Mouse (Mus musculus) lung, embryonic 15.5 days (tissue): ENCODE data around the gene Lipc. TPM values are rescaled to one million over a fixed set of nuclear protein-coding genes. Genes with fewer than 3 reads are reported as not detected.
"Not testable (repeated sequence)": the region's sequence is repeated elsewhere in the genome, so short reads cannot be mapped to it uniquely, and the experiment has no call there.

Source experiments
- ATAC-seq: fragments of 200-750 bp; cut with Nextera tagmentation; 2 replicates; pipeline ENCODE4 v1.8.0; 2017; ENCODE audit warnings: moderate number of reproducible peaks, borderline replicate concordance; ENCODE audit not compliant: low FRiP score, low TSS enrichment; ENCODE audit errors: extremely low read depth
- H3K27ac ChIP-seq: fragments of 300-500 bp; sonication (generic); 2 replicates; pipeline ENCODE4 v1.5.1; 2015; ENCODE audit warnings: moderate library complexity, mild to moderate bottlenecking, inconsistent platforms
- H3K27me3 ChIP-seq: fragments of 300-500 bp; sonication (generic); 2 replicates; pipeline ENCODE4 v1.6.1; 2015; ENCODE audit warnings: inconsistent platforms
- H3K36me3 ChIP-seq: fragments of 300-500 bp; sonication (generic); 2 replicates; pipeline ENCODE4 v1.6.1; 2015; ENCODE audit warnings: inconsistent platforms
- H3K4me1 ChIP-seq: fragments of 300-500 bp; sonication (generic); 2 replicates; pipeline ENCODE4 v1.6.1; 2015; ENCODE audit warnings: inconsistent platforms
- H3K4me2 ChIP-seq: fragments of 300-500 bp; sonication (generic); 2 replicates; pipeline ENCODE4 v1.6.1; 2015; ENCODE audit warnings: inconsistent platforms, mild to moderate bottlenecking, moderate library complexity
- H3K4me3 ChIP-seq: fragments of 300-500 bp; sonication (generic); 2 replicates; pipeline ENCODE4 v1.5.1; 2015; ENCODE audit warnings: mild to moderate bottlenecking, inconsistent platforms
- H3K9ac ChIP-seq: fragments of 300-500 bp; sonication (generic); 2 replicates; pipeline ENCODE4 v1.6.1; 2015; ENCODE audit warnings: inconsistent platforms
- H3K9me3 ChIP-seq: fragments of 300-500 bp; sonication (generic); 2 replicates; pipeline ENCODE4 v1.6.1; 2016; ENCODE audit warnings: inconsistent platforms
- WGBS: fragments of 180-500 bp; shearing (Covaris S2); methylation state at CpG from one replicate; pipeline ENCODE4 v1.1.7; 2015; 5-methylcytosine and 5-hydroxymethylcytosine counted together
- polyA plus RNA-seq: library from polyadenylated mRNA; unstranded; fragments of >200 nt; fragmentation: Nextera tagmentation; extraction: Ambion mirVana; gene quantifications from 2 replicates; pipeline ENCODE4 v1.2.1, GENCODE M21; 2015

The Lipc gene
- polyA plus RNA-seq, 1 experiment from 2014 or later: 0.46 TPM

GRCm38 (mm10) chr9:70875059-70875458, 77.0 kb downstream of the Lipc start:
- no peak for ATAC-seq
- no peak overlapping the region for H3K4me2 ChIP-seq
- no peak overlapping the region for H3K27ac ChIP-seq
- no peaks in the 10 kb centered on the region for H3K36me3 ChIP-seq
- no peaks in the 10 kb centered on the region for H3K9me3 ChIP-seq
- H3K4me1 ChIP-seq: 0 out of 2 replicates have a peak, but pooled peaks cover 5% of the 10 kb centered on the region
- no peaks in the 10 kb centered on the region for H3K27me3 ChIP-seq
- WGBS: 63% methylated on average over 4 of the region's 4 CpGs
- no peak overlapping the region for H3K9ac ChIP-seq
- H3K4me3 ChIP-seq: no peak overlapping the region

- H3K36me3 ChIP-seq: no peaks in the 10 kb centered on the region
- no peak overlapping the region for H3K4me3 ChIP-seq
- H3K4me1 ChIP-seq: 0 out of 2 replicates have a peak, but pooled peaks cover 8% of the 10 kb centered on the region
- H3K9me3 ChIP-seq: no peaks in the 10 kb centered on the region
- no peak for ATAC-seq
- no peak overlapping the region for H3K27ac ChIP-seq
- no peak overlapping the region for H3K9ac ChIP-seq
- WGBS: 80% methylated on average over 8 of the region's 8 CpGs
- H3K4me2 ChIP-seq: no peak overlapping the region
- H3K27me3 ChIP-seq: no peaks in the 10 kb centered on the region
Measured at GRCm38 (mm10) chr9:70872675-70873074, 79.4 kb downstream of the Lipc start.

- ATAC-seq: no peak
- Histone ChIP-seq H3K4me3 (no peak overlapping the region), H3K9ac (no peak overlapping the region), H3K4me1 (0 out of 2 replicates have a peak, but pooled peaks cover 8% of the 10 kb centered on the region), H3K4me2 (no peak overlapping the region), H3K27me3 (no peaks in the 10 kb centered on the region), H3K27ac (no peak overlapping the region), H3K36me3 (no peaks in the 10 kb centered on the region), H3K9me3 (no peaks in the 10 kb centered on the region)
- 77% methylated on average over 4 of the region's 4 CpGs for WGBS
Measured at GRCm38 (mm10) chr9:70870326-70870725, 81.7 kb downstream of the Lipc start.

GRCm38 (mm10) chr9:70869169-70869873, 82.7 kb downstream of the Lipc start:
- 58% methylated on average over 5 of the region's 5 CpGs for WGBS
- H3K27me3 ChIP-seq: no peaks in the 10 kb centered on the region
- H3K9me3 ChIP-seq: no peaks in the 10 kb centered on the region
- no peak for ATAC-seq
- no peak overlapping the region for H3K27ac ChIP-seq
- H3K4me1 ChIP-seq: 0 out of 2 replicates have a peak, but pooled peaks cover 3% of the 10 kb centered on the region
- no peaks in the 10 kb centered on the region for H3K36me3 ChIP-seq
- H3K4me2 ChIP-seq: no peak overlapping the region
- H3K4me3 ChIP-seq: no peak overlapping the region
- H3K9ac ChIP-seq: no peak overlapping the region

GRCm38 (mm10) chr9:70867381-70867780, 84.6 kb downstream of the Lipc start:
- peaks cover 22% of the 10 kb centered on the region for H3K4me1 ChIP-seq
- no peak for ATAC-seq
- no peak overlapping the region for H3K4me3 ChIP-seq
- H3K9me3 ChIP-seq: no peaks in the 10 kb centered on the region
- H3K27me3 ChIP-seq: no peaks in the 10 kb centered on the region
- H3K4me2 ChIP-seq: no peak overlapping the region
- WGBS: 86% methylated on average over 4 of the region's 4 CpGs
- H3K27ac ChIP-seq: no peak overlapping the region
- no peak overlapping the region for H3K9ac ChIP-seq
- H3K36me3 ChIP-seq: no peaks in the 10 kb centered on the region

- 45% methylated on average over 8 of the region's 8 CpGs for WGBS
- Histone ChIP-seq H3K9me3 (no peaks in the 10 kb centered on the region), H3K9ac (no peak overlapping the region), H3K27me3 (no peaks in the 10 kb centered on the region), H3K4me3 (no peak overlapping the region), H3K27ac (peak overlapping the region; percentile 72), H3K4me2 (no peak overlapping the region), H3K4me1 (peaks cover 21% of the 10 kb centered on the region), H3K36me3 (no peaks in the 10 kb centered on the region)
- ATAC-seq: no peak
Measured at GRCm38 (mm10) chr9:70864039-70864438, 88.0 kb downstream of the Lipc start.

GRCm38 (mm10) chr9:70863299-70863698, 88.7 kb downstream of the Lipc start:
- Histone ChIP-seq H3K9me3 (no peaks in the 10 kb centered on the region), H3K4me2 (no peak overlapping the region), H3K27ac (peak overlapping the region; percentile 72), H3K36me3 (no peaks in the 10 kb centered on the region), H3K4me1 (peaks cover 21% of the 10 kb centered on the region), H3K9ac (no peak overlapping the region), H3K27me3 (no peaks in the 10 kb centered on the region), H3K4me3 (no peak overlapping the region)
- ATAC-seq: peak; percentile 46
- 23% methylated on average over 8 of the region's 8 CpGs for WGBS

- Histone ChIP-seq H3K4me2 (no peak overlapping the region), H3K9ac (no peak overlapping the region), H3K27ac (no peak overlapping the region), H3K4me1 (peaks cover 30% of the 10 kb centered on the region), H3K4me3 (no peak overlapping the region), H3K27me3 (no peaks in the 10 kb centered on the region), H3K9me3 (no peaks in the 10 kb centered on the region), H3K36me3 (no peaks in the 10 kb centered on the region)
- no peak for ATAC-seq
- 53% methylated on average over 5 of the region's 5 CpGs for WGBS
Measured at GRCm38 (mm10) chr9:70859233-70859632, 92.8 kb downstream of the Lipc start.

- ATAC-seq: peak; percentile 74; the same call in 1 of the 2 replicates
- H3K27ac ChIP-seq: 0 out of 2 replicates have a peak overlapping the region, but pooled peaks have one; percentile 18
- H3K4me3 ChIP-seq: no peak overlapping the region
- no peak overlapping the region for H3K9ac ChIP-seq
- H3K36me3 ChIP-seq: no peaks in the 10 kb centered on the region
- no peaks in the 10 kb centered on the region for H3K9me3 ChIP-seq
- H3K4me2 ChIP-seq: no peak overlapping the region
- H3K27me3 ChIP-seq: no peaks in the 10 kb centered on the region
- H3K4me1 ChIP-seq: peaks cover 13% of the 10 kb centered on the region
- WGBS: 34% methylated on average over 6 of the region's 6 CpGs
Measured at GRCm38 (mm10) chr9:70855868-70856267, 96.2 kb downstream of the Lipc start.

- Histone ChIP-seq H3K27me3 (no peaks in the 10 kb centered on the region), H3K9me3 (no peaks in the 10 kb centered on the region), H3K9ac (no peak overlapping the region), H3K27ac (no peak overlapping the region), H3K4me1 (peaks cover 13% of the 10 kb centered on the region), H3K36me3 (no peaks in the 10 kb centered on the region), H3K4me2 (no peak overlapping the region), H3K4me3 (no peak overlapping the region)
- ATAC-seq: no peak
- whole genome bisulfite sequencing: 61% methylated on average over 6 of the region's 6 CpGs
Measured at GRCm38 (mm10) chr9:70854950-70855349, 97.1 kb downstream of the Lipc start.

- H3K4me3 ChIP-seq, H3K27ac ChIP-seq, H3K4me2 ChIP-seq, H3K9ac ChIP-seq, ATAC-seq, H3K36me3 ChIP-seq, H3K9me3 ChIP-seq, H3K27me3 ChIP-seq: not testable (repeated sequence)
- 87% methylated on average over 15 of the region's 15 CpGs for WGBS
- peaks cover 18% of the 10 kb centered on the region for H3K4me1 ChIP-seq
Measured at GRCm38 (mm10) chr9:70853081-70853480, 98.9 kb downstream of the Lipc start.

GRCm38 (mm10) chr9:70851533-70851932, 100.5 kb downstream of the Lipc start:
- WGBS: 55% methylated on average over 3 of the region's 3 CpGs
- Histone ChIP-seq H3K9ac (no peak overlapping the region), H3K4me3 (no peak overlapping the region), H3K36me3 (no peaks in the 10 kb centered on the region), H3K27me3 (no peaks in the 10 kb centered on the region), H3K27ac (no peak overlapping the region), H3K9me3 (no peaks in the 10 kb centered on the region), H3K4me2 (no peak overlapping the region), H3K4me1 (peaks cover 27% of the 10 kb centered on the region)
- no peak for ATAC-seq
